Mouse (Mus musculus) B cell, adult 2 months (primary cell): ENCODE measurements around the gene Gpx3.
"Not testable (repeated sequence)": the region's sequence is repeated elsewhere in the genome, so short reads cannot be mapped to it uniquely, and the experiment has no call there.

Source experiments
- DNase-seq, 2 experiments: peaks; one replicate each; pipeline ENCODE4 v3.0.0; 2022

Gpx3 gene

GRCm38 (mm10) chr11:54950684-54951083 lies 48.4 kb downstream of the Gpx3 start:
- DNase-seq: no peak

GRCm38 (mm10) chr11:54952651-54953050 lies 50.4 kb downstream of the Gpx3 start:
- DNase-seq: no peak

- no peak for DNase-seq
Observed at GRCm38 (mm10) chr11:54953993-54954446, 51.8 kb downstream of the Gpx3 start.

GRCm38 (mm10) chr11:54954716-54955115 lies 52.5 kb downstream of the Gpx3 start:
- no peak for DNase-seq

- not testable (repeated sequence) for DNase-seq
Observed at GRCm38 (mm10) chr11:54955400-54955734, 53.1 kb downstream of the Gpx3 start.

- DNase-seq: peak; percentile 99 to 100
Observed at GRCm38 (mm10) chr11:54955735-54956480, 53.7 kb downstream of the Gpx3 start.

GRCm38 (mm10) chr11:54956912-54957311 lies 54.7 kb downstream of the Gpx3 start:
- peak; percentile 52 to 62 for DNase-seq

GRCm38 (mm10) chr11:54957708-54958107 lies 55.5 kb downstream of the Gpx3 start:
- DNase-seq: not testable (repeated sequence)

- peak; percentile 64 to 65 for DNase-seq
Observed at GRCm38 (mm10) chr11:54958571-54959073, 56.4 kb downstream of the Gpx3 start.
